Mouse (Mus musculus) midbrain, embryonic 12.5 days (tissue): Measurements from ENCODE around the gene Arf4. TPM values are rescaled to one million over a fixed set of nuclear protein-coding genes. Genes with fewer than 3 reads are reported as not detected.
A peak's percentile ranks its signal among the peaks of the same experiment; 100 is the strongest.
"Not testable (repeated sequence)": the region's sequence is repeated elsewhere in the genome, so short reads cannot be mapped to it uniquely, and the experiment has no call there.

Source experiments
- ATAC-seq: fragments of 200-750 bp; cut with Nextera tagmentation; 2 replicates; pipeline ENCODE4 v1.8.0; 2017; ENCODE audit warnings: low read depth, moderate TSS enrichment, moderate library complexity; ENCODE audit not compliant: low FRiP score
- H3K27ac ChIP-seq: fragments of 300-500 bp; sonication (generic); replicated peaks from 2 replicates; pipeline ENCODE4 v1.5.1; 2016; ENCODE audit warnings: mild to moderate bottlenecking
- H3K27me3 ChIP-seq: fragments of 300-500 bp; sonication (generic); 2 replicates; pipeline ENCODE4 v1.6.1; 2016; ENCODE audit warnings: mild to moderate bottlenecking
- H3K36me3 ChIP-seq: fragments of 300-500 bp; sonication (generic); 2 replicates; pipeline ENCODE4 v1.6.1; 2016
- H3K4me1 ChIP-seq: fragments of 300-500 bp; sonication (generic); 2 replicates; pipeline ENCODE4 v1.6.1; 2016
- H3K4me2 ChIP-seq: fragments of 300-500 bp; sonication (generic); replicated peaks from 2 replicates; pipeline ENCODE4 v1.6.1; 2016; ENCODE audit warnings: mild to moderate bottlenecking, moderate library complexity
- H3K4me3 ChIP-seq: fragments of 300-500 bp; sonication (generic); 2 replicates; pipeline ENCODE4 v1.5.1; 2016; ENCODE audit warnings: mild to moderate bottlenecking
- H3K9ac ChIP-seq: fragments of 300-500 bp; sonication (generic); replicated peaks from 2 replicates; pipeline ENCODE4 v1.6.1; 2016; ENCODE audit warnings: mild to moderate bottlenecking, moderate library complexity
- H3K9me3 ChIP-seq: fragments of 300-500 bp; sonication (generic); 2 replicates; pipeline ENCODE4 v1.6.1; 2016; ENCODE audit warnings: mild to moderate bottlenecking
- WGBS: fragments of 180-500 bp; shearing (Covaris S2); methylation state at CpG from one replicate; pipeline ENCODE4 v1.1.7; 2016; 5-methylcytosine and 5-hydroxymethylcytosine counted together
- polyA plus RNA-seq: library from polyadenylated mRNA; unstranded; fragments of >200 nt; fragmentation: Nextera tagmentation; extraction: Ambion mirVana; gene quantifications from 2 replicates; pipeline ENCODE4 v1.2.1, GENCODE M21; 2016

The Arf4 gene
- polyA plus RNA-seq, 1 experiment from 2014 or later = 542 TPM

DNA sequence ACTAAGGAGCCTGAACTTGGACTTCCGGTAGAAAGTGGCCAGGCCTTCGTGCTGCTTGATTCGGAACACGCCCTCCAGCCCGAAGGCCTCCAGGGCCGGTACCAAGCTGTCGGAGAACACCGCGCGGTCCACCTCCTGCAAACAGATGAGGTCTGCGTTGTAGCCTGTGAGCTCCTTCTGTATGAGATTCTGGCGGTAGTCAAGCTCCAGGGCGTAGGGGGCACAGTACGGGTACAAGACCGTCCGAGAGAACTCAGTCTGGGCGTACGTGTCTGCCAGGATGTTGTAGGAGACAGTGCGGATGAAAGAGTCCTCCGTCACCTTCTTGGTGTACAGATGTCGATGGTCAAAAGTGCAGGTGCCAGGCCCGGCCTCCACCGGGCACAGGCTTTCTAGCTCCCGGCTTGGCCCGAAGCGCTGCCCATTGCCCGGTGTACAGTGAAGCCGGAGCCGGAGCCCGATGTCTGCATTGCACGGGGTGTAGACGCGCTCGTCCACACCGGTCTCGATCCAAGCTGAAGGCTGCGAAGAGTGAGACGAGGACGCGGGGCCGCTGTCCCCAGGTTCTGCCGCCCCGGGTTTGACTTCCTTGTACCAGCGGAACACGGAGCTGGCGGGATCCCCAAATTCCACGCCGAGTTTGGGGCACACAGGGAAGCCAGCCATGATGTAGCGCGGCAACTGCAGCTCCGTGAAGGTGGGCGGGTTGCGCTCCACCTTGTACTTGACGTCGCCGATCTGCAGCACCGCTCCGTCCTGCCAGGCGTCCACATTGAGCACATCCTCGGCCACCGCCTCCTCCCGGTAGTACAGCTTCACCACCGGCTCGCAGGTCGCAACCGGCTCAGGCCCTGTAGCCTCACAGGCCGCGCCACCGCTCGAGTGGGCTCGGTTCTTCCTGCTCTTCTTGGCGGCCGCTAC, 30.8 kb downstream of the Arf4 start:
- Histone ChIP-seq H3K27me3 (no peaks in the 10 kb centered on the region), H3K9me3 (no peaks in the 10 kb centered on the region), H3K4me3 (peak overlapping the region; percentile 91), H3K36me3 (peaks cover 21% of the 10 kb centered on the region), H3K9ac (peak overlapping the region; percentile 80), H3K27ac (peak overlapping the region; percentile 86), H3K4me1 (peaks cover 37% of the 10 kb centered on the region), H3K4me2 (peak overlapping the region; percentile 97)
- peak; percentile 50; the same call in 1 of the 2 replicates for ATAC-seq
- 2% methylated on average over 73 of the region's 73 CpGs for WGBS

GRCm38 (mm10) chr14:26669292-26670073, 31.6 kb downstream of the Arf4 start, which contains the start of gene Pde12:
Gene Pde12, minus strand, starts transcription at chr14:26669883.
- Histone ChIP-seq H3K4me3 (peak within 1 kb of the TSS; percentile 91), H3K9ac (peak within 1 kb of the TSS; percentile 80), H3K4me2 (peak within 1 kb of the TSS; percentile 97), H3K36me3 (peaks cover 18% of the 10 kb centered on the region), H3K27me3 (no peaks in the 10 kb centered on the region), H3K4me1 (peaks cover 37% of the 10 kb centered on the region), H3K9me3 (no peaks in the 10 kb centered on the region), H3K27ac (peak within 1 kb of the TSS; percentile 86)
- WGBS = under 1% methylated on average over 70 of the region's 70 CpGs
- ATAC-seq = peak; percentile 91

- no peak overlapping the region for H3K4me3 ChIP-seq
- H3K27me3 ChIP-seq = no peaks in the 10 kb centered on the region
- no peak overlapping the region for H3K9ac ChIP-seq
- H3K27ac ChIP-seq = no peak overlapping the region
- H3K4me1 ChIP-seq = peaks cover 32% of the 10 kb centered on the region
- ATAC-seq = no peak
- H3K36me3 ChIP-seq = peaks cover 5% of the 10 kb centered on the region
- H3K4me2 ChIP-seq = no peak overlapping the region
- H3K9me3 ChIP-seq = no peaks in the 10 kb centered on the region
These were observed 33.1 kb downstream of the Arf4 start for GRCm38 (mm10) chr14:26670964-26671363.

DNA sequence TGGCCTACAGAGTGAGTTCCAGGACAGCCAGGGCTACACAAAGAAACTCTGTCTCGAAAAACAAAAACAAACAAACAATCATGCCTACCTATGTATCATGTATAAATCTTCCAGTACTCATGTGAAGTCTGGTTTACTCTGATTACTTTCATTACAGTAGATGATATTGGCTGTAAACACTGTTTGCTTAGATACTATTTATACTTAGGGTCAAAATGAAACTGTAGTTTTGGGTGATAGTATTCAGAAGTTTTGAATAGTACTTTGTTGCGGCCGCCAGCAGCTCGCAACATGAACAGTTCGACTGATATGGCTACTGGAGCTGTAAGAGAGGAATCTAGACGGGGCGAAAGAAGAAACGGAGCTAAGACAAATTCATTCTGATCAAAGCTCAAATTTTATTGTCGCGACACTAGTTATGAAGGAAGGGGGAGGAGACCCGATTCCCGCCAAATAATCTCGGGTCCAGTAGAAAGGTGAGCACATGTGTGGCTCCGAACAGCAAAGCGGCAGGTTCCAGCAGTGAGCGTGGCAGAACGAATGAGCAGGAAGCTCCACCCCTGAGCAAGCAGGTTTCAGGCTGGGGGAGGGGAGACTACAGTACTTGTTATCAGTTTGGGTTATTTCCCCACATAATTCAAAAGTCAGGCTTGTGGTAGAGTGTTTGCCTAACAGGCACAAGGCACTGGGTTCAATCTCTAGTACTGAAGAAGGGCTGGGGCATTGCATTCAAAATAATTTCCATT, 34.2 kb downstream of the Arf4 start:
- H3K4me1 ChIP-seq = peaks cover 22% of the 10 kb centered on the region
- H3K9me3 ChIP-seq, ATAC-seq, H3K27me3 ChIP-seq, H3K4me2 ChIP-seq, H3K4me3 ChIP-seq, H3K36me3 ChIP-seq, H3K9ac ChIP-seq, H3K27ac ChIP-seq: not testable (repeated sequence)
- 72% methylated on average over 17 of the region's 17 CpGs for WGBS

GRCm38 (mm10) chr14:26674476-26675169, 36.7 kb downstream of the Arf4 start:
- H3K27me3 ChIP-seq, H3K36me3 ChIP-seq, ATAC-seq, H3K27ac ChIP-seq, H3K9me3 ChIP-seq, H3K4me2 ChIP-seq, H3K4me3 ChIP-seq, H3K9ac ChIP-seq, H3K4me1 ChIP-seq: not testable (repeated sequence)
- 87% methylated on average over 2 of the region's 2 CpGs for WGBS

- ATAC-seq = no peak
- Histone ChIP-seq H3K27me3 (no peaks in the 10 kb centered on the region), H3K4me1 (peaks cover 4% of the 10 kb centered on the region), H3K9ac (no peak overlapping the region), H3K27ac (no peak overlapping the region), H3K4me3 (no peak overlapping the region), H3K36me3 (no peaks in the 10 kb centered on the region), H3K9me3 (no peaks in the 10 kb centered on the region), H3K4me2 (no peak overlapping the region)
- 21% methylated on average over 12 of the region's 12 CpGs for WGBS
These were observed 37.5 kb downstream of the Arf4 start for GRCm38 (mm10) chr14:26675371-26675770.

DNA sequence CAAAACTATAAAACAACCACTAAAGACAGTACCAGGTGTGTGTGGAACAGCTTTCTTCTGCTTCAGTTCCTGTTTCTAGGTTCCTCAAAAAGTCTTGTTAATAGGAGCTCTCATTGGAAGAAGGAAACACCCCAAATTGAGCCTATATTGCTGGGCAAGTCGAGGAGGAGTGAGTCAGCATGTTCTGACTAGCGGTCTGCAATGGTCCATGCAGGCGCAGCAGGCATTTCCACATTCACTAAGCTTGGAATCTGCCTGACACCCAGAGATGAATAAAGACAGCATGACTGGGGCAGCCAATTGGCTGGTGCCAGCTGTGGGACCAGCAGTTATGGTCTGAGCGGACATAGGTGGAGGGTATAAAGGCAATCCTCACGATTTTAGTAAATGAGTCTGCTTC, 37.9 kb downstream of the Arf4 start:
- no peak for ATAC-seq
- Histone ChIP-seq H3K27me3 (no peaks in the 10 kb centered on the region), H3K4me2 (no peak overlapping the region), H3K9me3 (no peaks in the 10 kb centered on the region), H3K9ac (no peak overlapping the region), H3K4me3 (no peak overlapping the region), H3K4me1 (no peaks in the 10 kb centered on the region), H3K36me3 (no peaks in the 10 kb centered on the region), H3K27ac (no peak overlapping the region)
- WGBS = 73% methylated on average over 5 of the region's 5 CpGs

- Histone ChIP-seq H3K4me2 (no peak overlapping the region), H3K4me1 (no peaks in the 10 kb centered on the region), H3K27ac (no peak overlapping the region), H3K27me3 (no peaks in the 10 kb centered on the region), H3K36me3 (no peaks in the 10 kb centered on the region), H3K9ac (no peak overlapping the region), H3K9me3 (no peaks in the 10 kb centered on the region), H3K4me3 (no peak overlapping the region)
- ATAC-seq = no peak
- WGBS = 70% methylated on average over 2 of the region's 2 CpGs
These were observed 52.9 kb downstream of the Arf4 start for GRCm38 (mm10) chr14:26690727-26691126.

GRCm38 (mm10) chr14:26691363-26691762, 53.5 kb downstream of the Arf4 start:
- Histone ChIP-seq H3K4me3 (no peak overlapping the region), H3K4me1 (no peaks in the 10 kb centered on the region), H3K9ac (no peak overlapping the region), H3K36me3 (no peaks in the 10 kb centered on the region), H3K27ac (no peak overlapping the region), H3K9me3 (no peaks in the 10 kb centered on the region), H3K27me3 (no peaks in the 10 kb centered on the region), H3K4me2 (no peak overlapping the region)
- 67% methylated on average over 2 of the region's 2 CpGs for WGBS
- no peak for ATAC-seq

DNA sequence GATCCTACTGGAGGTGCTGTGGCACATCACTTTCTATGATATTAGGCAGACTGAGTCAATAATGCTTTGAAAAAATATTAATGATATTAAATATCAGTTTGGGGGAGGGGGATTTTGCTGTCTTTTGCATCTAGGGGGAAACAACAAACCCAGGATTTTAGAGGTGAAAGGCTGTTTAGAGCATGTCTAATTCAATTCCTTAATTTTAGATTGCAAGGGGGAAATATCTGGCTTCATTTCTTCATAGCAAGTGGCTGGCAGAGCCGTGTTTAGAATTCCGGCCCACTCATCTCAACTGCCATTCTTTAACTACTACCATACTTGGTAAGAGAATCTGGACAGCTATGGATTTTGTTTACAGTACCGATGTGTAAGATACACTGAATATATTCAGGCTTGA, 55.1 kb downstream of the Arf4 start, which contains the start of gene Dnah12:
Gene Dnah12, plus strand, starts transcription at position 301 of the 400 bp plus-strand sequence.
- no peaks in the 10 kb centered on the region for H3K27me3 ChIP-seq
- H3K27ac ChIP-seq = no peak within 1 kb of the TSS
- no peaks in the 10 kb centered on the region for H3K9me3 ChIP-seq
- H3K4me1 ChIP-seq = no peaks in the 10 kb centered on the region
- no peaks in the 10 kb centered on the region for H3K36me3 ChIP-seq
- no peak within 1 kb of the TSS for H3K4me3 ChIP-seq
- no peak within 1 kb of the TSS for H3K9ac ChIP-seq
- ATAC-seq = no peak
- WGBS = 91% methylated on average over 3 of the region's 3 CpGs
- H3K4me2 ChIP-seq = no peak within 1 kb of the TSS

GRCm38 (mm10) chr14:26697912-26698311, 60.0 kb downstream of the Arf4 start:
- Histone ChIP-seq H3K4me1 (no peaks in the 10 kb centered on the region), H3K9me3 (no peaks in the 10 kb centered on the region), H3K4me3 (no peak overlapping the region), H3K4me2 (no peak overlapping the region), H3K27me3 (no peaks in the 10 kb centered on the region), H3K27ac (no peak overlapping the region), H3K9ac (no peak overlapping the region), H3K36me3 (no peaks in the 10 kb centered on the region)
- ATAC-seq = no peak
